ENCODE assay signal across 12 mouse cellular contexts in genomic region chr7:132448511-132449154, GRCm38 (mm10).
DNase-seq lines count a peak whose midpoint lies in the region; ATAC-seq and TF ChIP-seq lines count a peak whose summit lies in the region.
"Had no signal": no experiment of that assay in that cellular context is flagged by ENCODE, and none has a peak within 500 bp of the region (broad histone marks: within the 10 kb centered on the region; RNA-seq: fewer than 3 reads in every experiment).

No protein-coding gene starts in this region.

- H3K4me3 ChIP-seq in kidney, postnatal 0 days (replicated peaks; ENCODE audit: low read depth, low read length) = no peak overlapping the region
- H3K4me3 ChIP-seq in limb, embryonic 10.5 days = no peak overlapping the region
- no peak overlapping the region for H3K4me3 ChIP-seq in heart, embryonic 11.5 days (ENCODE audit: low read depth, low read length)
- H3K4me3 ChIP-seq: limb, embryonic 12.5 days had no signal

- H3K4me1 ChIP-seq in kidney, postnatal 0 days (replicated peaks; ENCODE audit: insufficient read depth, low read length) = no peaks in the 10 kb centered on the region
- H3K4me1 ChIP-seq in limb, embryonic 10.5 days = peaks cover 11% of the 10 kb centered on the region
- H3K4me1 ChIP-seq in heart, embryonic 11.5 days (ENCODE audit: control insufficient read depth, insufficient read depth, low read length) = peaks cover 3% of the 10 kb centered on the region
- H3K4me1 ChIP-seq: limb, embryonic 12.5 days had no signal

- no peaks in the 10 kb centered on the region for H3K9me3 ChIP-seq in kidney, postnatal 0 days (replicated peaks; ENCODE audit: low read length)
- H3K9me3 ChIP-seq in limb, embryonic 10.5 days (replicated peaks) = no peaks in the 10 kb centered on the region
- H3K9me3 ChIP-seq in heart, embryonic 11.5 days (replicated peaks; ENCODE audit: control insufficient read depth, low read length) = no peaks in the 10 kb centered on the region

- H3K9ac ChIP-seq in kidney, postnatal 0 days (ENCODE audit: low read depth, low read length) = no peak overlapping the region
- H3K9ac ChIP-seq in heart, embryonic 11.5 days (ENCODE audit: low read depth, low read length) = no peak overlapping the region
- H3K9ac ChIP-seq: limb, embryonic 12.5 days had no signal

- no peak overlapping the region for H3K27ac ChIP-seq in kidney, postnatal 0 days
- no peak overlapping the region for H3K27ac ChIP-seq in limb, embryonic 10.5 days
- H3K27ac ChIP-seq in heart, embryonic 11.5 days (ENCODE audit: low read depth, low read length) = no peak overlapping the region
- H3K27ac ChIP-seq: limb, embryonic 12.5 days had no signal

- H3K4me2 ChIP-seq in kidney, postnatal 0 days (ENCODE audit: low read length) = no peak overlapping the region
- no peak overlapping the region for H3K4me2 ChIP-seq in heart, embryonic 11.5 days
- H3K4me2 ChIP-seq: limb, embryonic 12.5 days had no signal

- ATAC-seq in kidney, postnatal 0 days (replicated peaks; ENCODE audit: low FRiP score, low read depth) = no peak
- no peak for ATAC-seq in heart, embryonic 11.5 days (replicated peaks; ENCODE audit: insufficient number of reproducible peaks, low FRiP score, low TSS enrichment)

- no peak for TF ChIP-seq CTCF in kidney, postnatal 0 days (IDR thresholded peaks at IDR 0.05; ENCODE audit: low read depth)

- no peaks in the 10 kb centered on the region for H3K27me3 ChIP-seq in kidney, postnatal 0 days (ENCODE audit: insufficient read depth, low read length)
- peaks cover 8% of the 10 kb centered on the region; the same call in 1 of the 2 replicates for H3K27me3 ChIP-seq in limb, embryonic 10.5 days (ENCODE audit: low read depth, poor library complexity, severe bottlenecking)
- H3K27me3 ChIP-seq in heart, embryonic 11.5 days (ENCODE audit: control insufficient read depth, insufficient read depth, low read length) = no peaks in the 10 kb centered on the region
- H3K27me3 ChIP-seq: limb, embryonic 12.5 days had no signal

- peak; percentile 49 for DNase-seq in kidney, postnatal 0 days (ENCODE audit: low spot score)
- DNase-seq in kidney, adult 18-20 months = no peak
- DNase-seq in embryo, embryonic 10 days (ENCODE audit: low spot score) = peak; percentile 72
- DNase-seq in limb, embryonic 10.5 days (ENCODE audit: low spot score) = peak; percentile 54
- peak; percentile 61 for DNase-seq in mesoderm, embryonic 11.5 days (ENCODE audit: low read depth, low spot score)
- no peak for DNase-seq in adrenal gland, postnatal 25 days
- DNase-seq in cerebellum, adult 9-11 months = no peak
- DNase-seq: heart, postnatal 14 days; right cerebral cortex, postnatal 4 days; thymus, postnatal 36 days had no signal

- H3K36me3 ChIP-seq in kidney, postnatal 0 days (ENCODE audit: insufficient read depth, low read length) = no peaks in the 10 kb centered on the region
- H3K36me3 ChIP-seq in limb, embryonic 10.5 days = no peaks in the 10 kb centered on the region
- no peaks in the 10 kb centered on the region for H3K36me3 ChIP-seq in heart, embryonic 11.5 days (ENCODE audit: control insufficient read depth, insufficient read depth, low read length)
- H3K36me3 ChIP-seq: limb, embryonic 12.5 days had no signal

- WGBS in kidney, postnatal 0 days = 54% methylated on average over 4 of the region's 4 CpGs
- 31% methylated on average over 4 of the region's 4 CpGs for WGBS in limb, embryonic 10.5 days
- WGBS in heart, embryonic 11.5 days (ENCODE audit: insufficient replicate concordance) = 43% methylated on average over 4 of the region's 4 CpGs

Comparison
In these comparisons a context has a peak if more than half of its experiments do, and no peak if none do; other contexts are left out.
1. DNase-seq: peak in kidney, postnatal 0 days (single experiment), embryo, embryonic 10 days (single experiment), limb, embryonic 10.5 days (single experiment) and mesoderm, embryonic 11.5 days (single experiment); none in kidney, adult 18-20 months (single experiment), adrenal gland, postnatal 25 days (single experiment) and cerebellum, adult 9-11 months (single experiment).